Mouse (Mus musculus): ENCODE measurements at regions not wholly inside any gene's neighbourhood (a gene's known extent, or its start where the extent isn't known, plus 50 kb on each side); places are given as distances from the start of the nearest gene placed in this dataset.
A peak's percentile ranks its signal among the peaks of the same experiment; 100 is the strongest.

- DNase-seq: peak in 1 of 2 experiments; percentile 4
These were observed 50.7 kb upstream of the Elf5 start for GRCm38 (mm10) chr2:103360796-103361195.

Measured in kidney, postnatal 25 days (tissue).